Mouse (Mus musculus) stomach, embryonic 14.5 days (tissue): ENCODE results near the gene Rdx. TPM values are rescaled to one million over a fixed set of nuclear protein-coding genes. Genes with fewer than 3 reads are reported as not detected.

Source experiments
- ATAC-seq: fragments of 200-750 bp; cut with Nextera tagmentation; 2 replicates; pipeline ENCODE4 v1.8.0; 2017; ENCODE audit warnings: low read depth, moderate TSS enrichment; ENCODE audit not compliant: insufficient number of reproducible peaks, insufficient read depth, low FRiP score
- H3K27ac ChIP-seq: fragments of 300-500 bp; sonication (generic); 2 replicates; pipeline ENCODE4 v1.5.1; 2014; ENCODE audit warnings: mild to moderate bottlenecking, low read length, moderate library complexity, mixed read lengths
- H3K27me3 ChIP-seq: fragments of 300-500 bp; sonication (generic); 2 replicates; pipeline ENCODE4 v1.6.1; 2014; ENCODE audit warnings: low read length, control low read depth, mixed read lengths; ENCODE audit not compliant: control insufficient read depth, insufficient read depth
- H3K36me3 ChIP-seq: fragments of 300-500 bp; sonication (generic); 2 replicates; pipeline ENCODE4 v1.6.1; 2014; ENCODE audit warnings: mild to moderate bottlenecking, control low read depth, low read length, moderate library complexity, mixed read lengths; ENCODE audit not compliant: control insufficient read depth, insufficient read depth
- H3K4me1 ChIP-seq: fragments of 300-500 bp; sonication (generic); 2 replicates; pipeline ENCODE4 v1.6.1; 2014; ENCODE audit warnings: low read length, control low read depth, mixed read lengths; ENCODE audit not compliant: control insufficient read depth, insufficient read depth
- H3K4me2 ChIP-seq: fragments of 300-500 bp; sonication (generic); replicated peaks from 2 replicates; pipeline ENCODE4 v1.6.1; 2014; ENCODE audit warnings: low read depth, low read length, control low read depth
- H3K4me3 ChIP-seq: fragments of 300-500 bp; sonication (generic); 2 replicates; pipeline ENCODE4 v1.5.1; 2014; ENCODE audit warnings: low read depth, low read length, control low read depth
- H3K9ac ChIP-seq: fragments of 300-500 bp; sonication (generic); replicated peaks from 2 replicates; pipeline ENCODE4 v1.6.1; 2014; ENCODE audit warnings: low read depth, mild to moderate bottlenecking, control low read depth, low read length, moderate library complexity, mixed read lengths
- H3K9me3 ChIP-seq: fragments of 300-500 bp; sonication (generic); 2 replicates; pipeline ENCODE4 v1.6.1; 2016; ENCODE audit warnings: low read depth, low read length, control low read depth; ENCODE audit not compliant: control insufficient read depth
- WGBS: fragments of 180-500 bp; shearing (Covaris S2); extraction: QIAGEN DNeasy Blood & Tissue Kit; methylation state at CpG from one replicate; pipeline ENCODE4 v1.1.7; 2014; 5-methylcytosine and 5-hydroxymethylcytosine counted together
- polyA plus RNA-seq: library from polyadenylated mRNA; unstranded; fragments of >200 nt; fragmentation: Nextera tagmentation; extraction: Ambion mirVana; gene quantifications from 2 replicates; pipeline ENCODE4 v1.2.1, GENCODE M21; 2014

Rdx gene
- polyA plus RNA-seq, 1 experiment from 2014 or later: 142 TPM

DNA sequence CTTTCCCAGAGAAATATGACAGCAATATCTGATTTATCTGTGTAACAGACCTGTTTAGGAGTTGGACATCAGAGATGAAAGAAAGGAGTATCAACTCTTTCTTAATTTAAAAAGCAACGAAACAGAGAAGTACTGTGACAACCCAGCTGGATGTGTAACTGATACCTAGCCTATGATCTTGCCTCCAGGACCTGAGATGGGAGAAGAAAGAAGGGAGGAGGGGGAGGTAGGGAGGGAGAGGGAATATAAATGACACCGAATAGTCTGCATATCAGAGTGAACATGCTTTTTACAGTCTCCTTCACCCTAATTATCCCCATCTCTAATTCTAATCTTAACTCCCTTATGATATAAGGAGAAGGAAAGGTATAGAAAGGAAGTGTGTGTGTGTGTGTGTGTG is 29.1 kb upstream of the Rdx start:
- Histone ChIP-seq H3K27me3 (no peaks in the 10 kb centered on the region), H3K4me2 (no peak overlapping the region), H3K4me1 (no peaks in the 10 kb centered on the region), H3K9ac (no peak overlapping the region), H3K4me3 (no peak overlapping the region), H3K9me3 (no peaks in the 10 kb centered on the region), H3K36me3 (no peaks in the 10 kb centered on the region), H3K27ac (no peak overlapping the region)
- ATAC-seq: no peak
- WGBS: 64% methylated on average over 2 of the region's 2 CpGs

DNA sequence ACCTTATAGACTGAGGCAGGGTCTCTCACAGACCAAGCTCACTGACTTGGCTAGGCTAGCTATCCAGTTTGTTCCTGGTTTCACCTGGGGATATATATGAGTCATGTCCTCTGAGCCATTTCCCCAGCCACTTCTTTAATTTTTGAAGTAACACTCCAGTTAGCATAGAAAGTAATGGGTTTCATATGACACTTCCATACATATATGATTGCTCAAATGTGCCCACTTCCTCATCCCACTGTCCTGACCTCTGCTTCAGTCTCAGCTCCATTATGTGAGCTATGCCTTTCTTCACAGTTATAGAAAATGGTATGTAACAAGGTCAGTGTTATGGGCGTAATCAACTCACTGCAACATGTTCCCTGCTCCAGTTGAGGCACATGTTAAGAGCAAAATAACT is 28.5 kb upstream of the Rdx start:
- no peaks in the 10 kb centered on the region for H3K9me3 ChIP-seq
- no peak overlapping the region for H3K9ac ChIP-seq
- H3K4me3 ChIP-seq: no peak overlapping the region
- no peaks in the 10 kb centered on the region for H3K27me3 ChIP-seq
- no peak for ATAC-seq
- H3K4me1 ChIP-seq: no peaks in the 10 kb centered on the region
- H3K36me3 ChIP-seq: no peaks in the 10 kb centered on the region
- WGBS: 91% methylated on average over 1 of the region's 1 CpGs
- H3K27ac ChIP-seq: no peak overlapping the region
- no peak overlapping the region for H3K4me2 ChIP-seq

DNA sequence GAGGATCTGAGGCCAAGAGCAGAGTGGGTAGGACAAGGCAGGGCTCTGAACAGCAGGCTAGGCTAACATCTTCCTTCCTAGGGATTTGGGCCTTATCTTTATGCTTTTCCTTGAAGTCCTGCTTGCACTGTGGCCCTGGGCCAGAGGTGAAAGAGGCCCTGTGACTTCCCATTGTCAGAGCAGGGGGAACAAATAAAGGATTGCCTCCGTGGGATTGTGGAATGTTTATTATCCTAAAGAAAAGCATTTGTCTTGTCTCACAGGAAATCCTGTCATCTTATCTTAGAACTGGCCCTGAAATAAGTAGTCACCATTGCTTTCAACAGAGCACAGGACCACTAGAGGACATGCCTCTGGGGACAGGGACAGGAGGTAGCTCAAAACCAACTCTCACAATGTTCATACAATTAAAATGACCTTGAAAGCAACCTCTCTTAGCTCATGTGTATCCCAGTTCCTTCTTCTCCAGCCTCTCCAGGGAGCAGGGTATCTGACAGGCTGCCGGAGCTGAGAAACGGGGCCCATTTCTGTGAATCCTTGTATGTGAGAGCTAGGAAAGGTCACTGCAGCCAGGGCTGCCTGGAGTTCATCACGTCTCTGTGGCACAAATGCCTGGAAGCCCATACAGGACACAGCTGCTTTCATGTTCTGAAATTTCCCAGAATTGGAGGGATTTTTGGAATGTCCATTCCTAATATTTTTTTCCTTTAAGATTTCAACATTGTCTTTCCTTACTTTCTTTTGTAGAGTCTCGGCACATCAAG is 19.5 kb upstream of the Rdx start:
- Histone ChIP-seq H3K9me3 (no peaks in the 10 kb centered on the region), H3K4me2 (no peak overlapping the region), H3K27ac (no peak overlapping the region), H3K4me1 (peaks cover 6% of the 10 kb centered on the region; the same call in 1 of the 2 replicates), H3K27me3 (no peaks in the 10 kb centered on the region), H3K36me3 (no peaks in the 10 kb centered on the region), H3K9ac (no peak overlapping the region), H3K4me3 (no peak overlapping the region)
- WGBS: 25% methylated on average over 5 of the region's 5 CpGs
- ATAC-seq: no peak

DNA sequence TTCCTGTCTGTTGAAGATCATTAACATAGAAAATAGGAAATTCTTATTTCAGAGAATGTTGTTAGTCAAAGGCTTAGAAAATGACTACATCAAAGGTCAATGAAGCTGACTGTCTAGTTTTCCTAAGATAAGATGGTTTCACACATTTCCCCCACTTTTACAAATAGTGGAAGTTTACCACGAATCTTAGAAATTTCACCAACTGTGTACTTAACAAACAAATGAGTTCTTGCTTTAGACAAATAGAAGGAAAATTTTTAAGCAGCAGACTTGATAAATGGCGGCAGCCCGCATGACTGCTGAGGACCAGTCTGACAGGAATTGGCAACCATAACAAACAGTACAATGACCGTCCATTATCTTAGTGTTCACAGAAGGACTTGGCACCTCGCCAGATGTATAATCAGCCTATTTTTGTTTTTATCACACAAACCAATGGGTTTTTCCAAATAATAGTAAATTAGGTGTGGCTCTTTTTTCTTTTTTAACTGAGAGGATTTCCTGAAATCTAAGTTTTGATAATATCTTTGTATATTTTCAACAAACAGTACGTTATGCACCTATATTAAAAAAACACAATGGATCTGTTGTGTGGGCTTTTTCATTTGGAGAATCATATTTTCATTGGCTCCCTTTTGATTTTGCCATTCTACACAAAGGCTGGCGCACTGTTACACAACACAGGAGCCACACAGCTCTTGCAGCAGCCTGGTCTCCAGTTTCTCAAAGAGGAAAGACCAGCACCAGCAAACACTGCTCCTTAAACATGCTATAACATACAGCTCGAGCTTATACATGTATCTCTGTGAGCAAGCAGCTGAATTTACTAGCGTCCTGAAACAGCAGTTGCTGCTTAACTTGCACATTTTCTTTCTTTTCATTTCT is 18.2 kb upstream of the Rdx start:
- 42% methylated on average over 9 of the region's 9 CpGs for WGBS
- Histone ChIP-seq H3K27me3 (no peaks in the 10 kb centered on the region), H3K4me2 (no peak overlapping the region), H3K27ac (no peak overlapping the region), H3K9me3 (no peaks in the 10 kb centered on the region), H3K9ac (no peak overlapping the region), H3K36me3 (no peaks in the 10 kb centered on the region), H3K4me1 (peaks cover 6% of the 10 kb centered on the region; the same call in 1 of the 2 replicates), H3K4me3 (no peak overlapping the region)
- ATAC-seq: 0 out of 2 replicates have a peak, but pooled peaks have one; percentile 42

DNA sequence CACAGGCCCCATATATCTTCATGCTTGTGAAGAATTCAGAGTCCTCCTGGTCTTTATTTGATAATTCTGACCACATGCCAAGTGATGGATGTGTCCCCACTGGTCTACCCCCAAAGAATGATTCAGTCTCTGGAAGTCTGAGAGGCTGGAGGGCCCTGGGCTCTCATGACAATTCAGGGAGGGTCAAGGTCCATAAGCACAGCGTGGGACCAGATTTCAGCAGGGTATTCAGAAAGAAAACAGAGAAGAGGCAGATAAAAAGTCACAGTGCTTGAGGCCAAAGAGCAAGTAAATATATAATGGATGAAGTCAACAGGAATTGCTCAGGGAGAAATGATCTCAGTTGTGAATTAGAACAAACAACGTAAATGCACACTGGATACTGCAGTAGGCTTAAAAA is 15.5 kb upstream of the Rdx start:
- Histone ChIP-seq H3K27me3 (no peaks in the 10 kb centered on the region), H3K4me1 (peaks cover 6% of the 10 kb centered on the region; the same call in 1 of the 2 replicates), H3K36me3 (no peaks in the 10 kb centered on the region), H3K4me3 (no peak overlapping the region), H3K4me2 (no peak overlapping the region), H3K9ac (no peak overlapping the region), H3K27ac (no peak overlapping the region), H3K9me3 (no peaks in the 10 kb centered on the region)
- no peak for ATAC-seq
- 68% methylated on average over 2 of the region's 2 CpGs for WGBS

DNA sequence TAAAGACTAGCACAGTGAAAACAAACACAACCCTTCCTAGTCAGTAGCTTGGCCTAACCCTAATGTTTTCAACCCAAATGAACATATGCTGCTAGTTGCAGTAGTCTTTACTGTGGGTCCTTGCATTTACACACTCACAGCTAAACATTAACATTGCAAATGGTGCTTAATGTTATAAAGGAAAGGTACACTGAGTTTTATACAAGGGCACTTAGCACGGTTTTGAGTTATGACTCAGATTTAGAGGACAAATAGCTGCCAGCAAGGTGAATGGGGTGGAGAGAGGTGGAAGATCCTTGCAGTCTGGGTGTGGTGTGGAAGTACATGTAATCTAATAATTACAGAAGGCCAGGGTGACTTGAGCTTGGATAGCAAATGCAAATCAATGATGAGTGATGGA is 9.5 kb upstream of the Rdx start:
- no peaks in the 10 kb centered on the region for H3K27me3 ChIP-seq
- no peaks in the 10 kb centered on the region for H3K4me1 ChIP-seq
- no peaks in the 10 kb centered on the region for H3K9me3 ChIP-seq
- H3K36me3 ChIP-seq: no peaks in the 10 kb centered on the region
- no peak overlapping the region for H3K27ac ChIP-seq
- 82% methylated on average over 1 of the region's 1 CpGs for WGBS
- no peak overlapping the region for H3K4me2 ChIP-seq
- no peak for ATAC-seq
- H3K4me3 ChIP-seq: no peak overlapping the region
- no peak overlapping the region for H3K9ac ChIP-seq

DNA sequence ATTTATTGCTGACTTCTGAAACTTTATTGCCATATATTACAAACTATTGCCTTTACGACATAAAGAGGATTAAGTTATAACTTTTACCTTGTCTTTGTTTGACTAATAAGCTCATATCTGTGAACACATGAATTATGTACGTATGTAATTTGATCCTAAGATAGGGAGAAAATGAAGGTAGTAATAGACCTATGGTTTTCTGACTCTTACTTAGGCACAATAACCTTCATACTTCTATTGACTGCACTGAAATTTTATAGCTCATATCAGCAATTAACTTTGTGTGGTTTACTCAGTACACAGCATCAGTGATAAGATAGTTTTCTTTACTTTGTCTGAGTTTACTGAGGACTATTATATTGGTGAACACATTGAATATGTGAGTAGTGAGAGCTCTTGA is 5.3 kb upstream of the Rdx start:
- H3K9me3 ChIP-seq: no peaks in the 10 kb centered on the region
- no peak overlapping the region for H3K4me3 ChIP-seq
- 0 out of 2 replicates have a peak, but pooled peaks have one; percentile 42 for ATAC-seq
- 41% methylated on average over 2 of the region's 2 CpGs for WGBS
- H3K36me3 ChIP-seq: no peaks in the 10 kb centered on the region
- no peak overlapping the region for H3K9ac ChIP-seq
- H3K27me3 ChIP-seq: no peaks in the 10 kb centered on the region
- H3K27ac ChIP-seq: no peak overlapping the region
- no peak overlapping the region for H3K4me2 ChIP-seq
- H3K4me1 ChIP-seq: no peaks in the 10 kb centered on the region

DNA sequence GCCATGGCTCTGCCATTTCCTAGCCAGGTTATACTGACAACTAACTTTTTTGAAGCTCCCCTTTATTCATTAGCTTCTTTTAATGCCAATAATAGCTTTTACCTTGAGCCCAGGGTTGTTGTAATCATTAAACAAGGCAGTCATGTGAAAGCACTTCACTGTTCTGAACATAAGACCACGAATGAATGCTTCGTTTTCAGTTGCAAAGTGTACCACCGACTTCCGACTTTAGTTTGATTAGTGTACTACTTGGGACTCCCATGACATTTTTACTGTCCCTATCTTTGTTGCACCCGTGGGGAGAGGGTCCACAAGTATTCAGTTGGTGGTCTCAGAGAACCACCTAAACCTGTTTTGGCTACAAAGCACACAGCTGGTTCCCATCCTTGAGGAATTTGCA is 287 bp upstream of the Rdx start:
- Histone ChIP-seq H3K27ac (no peak overlapping the region), H3K4me3 (no peak overlapping the region), H3K4me2 (peak overlapping the region; percentile 59), H3K36me3 (no peaks in the 10 kb centered on the region), H3K27me3 (no peaks in the 10 kb centered on the region), H3K9me3 (no peaks in the 10 kb centered on the region), H3K4me1 (peaks cover 20% of the 10 kb centered on the region; the same call in 1 of the 2 replicates), H3K9ac (no peak overlapping the region)
- ATAC-seq: no peak
- WGBS: 29% methylated on average over 5 of the region's 5 CpGs
